Mouse (Mus musculus) left cerebral cortex, postnatal 10 days (tissue): ENCODE data around the gene Fanci. TPM values are rescaled to one million over a fixed set of nuclear protein-coding genes. Genes with fewer than 3 reads are reported as not detected.
A peak's percentile ranks its signal among the peaks of the same experiment; 100 is the strongest.

Experiments
- DNase-seq, 2 experiments: peaks; one replicate each; pipeline ENCODE4 v3.0.0; 2021 to 2022; ENCODE audit warnings: low spot score in 2 of 2, mixed read lengths in 1 of 2; ENCODE audit errors: extremely low spot score in 1 of 2
- intact Hi-C: fragments of 180-260 bp; cut with DNase I; formaldehyde crosslinking; loops from one replicate; pipeline ENCODE4 v1.15.1; 2025
- total RNA-seq, 2 experiments: library from RNA; stranded (reverse); gene quantifications; 2 replicates each; pipeline ENCODE4 v1.2.3; 2021

Fanci gene
- under 1 TPM; 0.55 to 0.88 TPM for total RNA-seq

- DNase-seq, result peak; percentile 94 to 97
- intact Hi-C loops, result loop anchor here (5.0 kb wide), 1 partner anchor 75 kb away; the partner anchor contains the start of gene Polg
Measured at GRCm38 (mm10) chr7:79391883-79392649, at the start of gene Fanci. Gene Fanci (plus strand): TSS chr7:79391929.

DNA sequence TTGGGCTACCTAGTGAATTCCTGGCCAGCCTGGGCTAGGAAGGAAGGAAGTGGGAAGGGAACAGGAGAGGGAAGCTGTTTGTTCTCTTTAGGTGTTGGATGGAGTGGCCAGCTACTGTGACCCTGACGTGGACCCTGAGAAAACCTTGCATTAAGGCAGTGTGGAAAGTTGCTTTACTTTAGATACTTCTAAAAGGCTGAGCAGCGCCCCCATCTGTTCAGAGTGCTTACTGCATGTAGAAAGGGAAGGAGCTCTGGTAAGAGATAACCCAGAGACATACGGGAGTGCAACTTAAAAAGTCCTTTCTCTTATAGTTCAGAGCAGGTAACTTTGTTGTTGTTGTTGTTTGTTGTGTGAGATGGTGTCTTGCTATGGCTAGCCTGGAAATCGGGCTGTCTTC is 45.8 kb upstream of the Fanci start:
- DNase-seq, result peak; percentile 58 to 74
- intact Hi-C loops, result loop anchor here (5.0 kb wide), 3 partner anchors 34 to 424 kb away; no protein-coding TSS in a partner anchor

GRCm38 (mm10) chr7:79346555-79347075 is 45.1 kb upstream of the Fanci start:
- intact Hi-C loops, result loop anchor here (5.0 kb wide), 3 partner anchors 34 to 424 kb away; no protein-coding TSS in a partner anchor
- no peak for DNase-seq

DNA sequence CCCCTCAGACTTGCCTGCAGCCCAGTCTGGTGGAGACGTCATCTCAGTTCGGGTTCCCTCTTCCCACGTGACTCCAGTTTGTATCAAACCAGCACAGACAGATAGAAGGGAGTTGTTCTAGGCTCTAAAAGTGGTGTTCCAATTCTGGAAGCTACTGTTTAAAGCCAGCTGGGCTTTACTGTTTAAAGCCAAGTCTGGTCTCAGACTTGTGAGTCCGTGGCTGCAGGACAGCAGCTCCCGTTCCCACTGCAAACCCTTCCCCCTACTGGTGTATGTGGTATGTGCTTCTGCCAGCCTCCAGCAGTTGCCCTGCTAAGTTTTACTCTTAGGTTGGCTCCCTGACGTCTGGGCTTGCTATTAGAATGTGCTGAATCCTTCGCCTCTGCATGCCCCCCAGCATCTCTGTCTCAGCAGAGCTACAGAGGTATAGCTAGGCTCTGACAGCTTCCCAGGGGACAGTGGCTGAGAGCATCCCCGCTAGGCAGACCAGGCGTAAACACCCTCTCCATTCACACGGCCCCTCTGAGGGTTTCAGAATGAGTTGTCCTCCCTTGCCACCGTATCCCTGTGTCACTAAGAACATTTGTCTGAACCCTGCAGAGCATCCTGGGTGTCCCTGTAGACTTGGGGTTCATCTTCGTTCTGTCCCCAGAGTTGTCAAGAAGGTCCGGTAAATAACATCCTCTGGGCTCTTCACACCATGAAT is 44.5 kb upstream of the Fanci start:
- DNase-seq, result peak in 1 of 2 experiments; percentile 42
- intact Hi-C loops, result loop anchor here (5.0 kb wide), 3 partner anchors 35 to 425 kb away; no protein-coding TSS in a partner anchor

DNA sequence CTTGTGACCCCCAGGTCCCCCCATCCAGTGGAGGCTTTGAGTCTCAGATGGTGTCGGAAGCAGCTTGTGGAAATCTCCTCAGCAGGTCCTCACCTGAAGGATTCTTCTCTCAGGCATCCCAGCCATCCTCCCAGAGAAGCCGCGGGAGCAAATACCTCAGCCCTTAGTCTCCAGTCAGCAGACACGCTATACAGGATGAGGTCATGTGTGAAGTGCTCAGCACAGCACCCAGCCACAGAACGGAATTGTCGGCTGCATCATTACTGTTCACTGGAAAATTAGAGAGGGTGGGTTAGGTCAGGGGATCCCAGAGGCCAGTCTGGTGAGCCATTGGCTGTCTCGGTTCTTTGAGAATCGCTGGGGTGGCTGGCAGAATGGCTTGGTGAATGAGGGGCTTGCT is 42.9 kb upstream of the Fanci start:
- intact Hi-C loops, result loop anchor here (5.0 kb wide), 3 partner anchors 37 to 427 kb away; no protein-coding TSS in a partner anchor
- DNase-seq, result no peak

DNA sequence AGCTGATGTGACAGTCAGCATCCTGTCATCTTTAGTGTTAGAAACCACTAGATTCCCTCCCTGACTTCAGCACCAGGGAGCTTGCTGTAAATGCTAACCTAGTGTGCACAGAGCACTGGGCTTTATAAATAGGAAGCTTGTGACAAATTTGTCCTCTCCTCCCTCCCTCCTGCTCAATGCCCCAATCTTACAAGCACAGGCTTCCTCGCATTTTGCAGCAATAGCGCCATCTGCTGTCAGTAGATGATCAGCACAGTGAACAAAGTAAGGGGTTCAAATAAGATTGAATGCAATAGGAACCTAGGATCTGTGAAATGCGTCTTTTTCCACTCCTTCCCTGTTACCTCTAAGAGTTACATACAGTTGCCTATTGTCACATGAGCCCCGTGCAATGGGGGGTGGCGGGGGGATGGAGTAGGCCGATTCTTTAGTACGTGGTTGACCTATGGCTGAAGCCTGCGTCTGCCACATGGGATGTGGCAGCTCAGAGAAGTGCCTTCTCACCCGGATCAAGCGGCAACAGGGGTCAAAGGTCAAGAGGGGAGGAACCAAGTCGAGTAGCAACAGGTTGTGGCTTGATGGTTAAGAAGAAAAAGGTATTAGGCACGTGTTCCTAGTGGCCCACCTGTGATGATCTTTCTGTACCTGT is 41.9 kb upstream of the Fanci start:
- intact Hi-C loops, result loop anchor here (1.0 to 5.0 kb wide), 4 partner anchors 38 to 428 kb away; no protein-coding TSS in a partner anchor
- DNase-seq, result peak; percentile 81 to 88

GRCm38 (mm10) chr7:79358350-79359182 is 33.2 kb upstream of the Fanci start:
- intact Hi-C loops, result no loop called here
- DNase-seq, result peak; percentile 70 to 86

GRCm38 (mm10) chr7:79359183-79359435 is 32.6 kb upstream of the Fanci start:
- DNase-seq, result no peak
- intact Hi-C loops, result no loop called here

- no peak for DNase-seq
- intact Hi-C loops, result no loop called here
Measured at GRCm38 (mm10) chr7:79360056-79360455, 31.7 kb upstream of the Fanci start.

DNA sequence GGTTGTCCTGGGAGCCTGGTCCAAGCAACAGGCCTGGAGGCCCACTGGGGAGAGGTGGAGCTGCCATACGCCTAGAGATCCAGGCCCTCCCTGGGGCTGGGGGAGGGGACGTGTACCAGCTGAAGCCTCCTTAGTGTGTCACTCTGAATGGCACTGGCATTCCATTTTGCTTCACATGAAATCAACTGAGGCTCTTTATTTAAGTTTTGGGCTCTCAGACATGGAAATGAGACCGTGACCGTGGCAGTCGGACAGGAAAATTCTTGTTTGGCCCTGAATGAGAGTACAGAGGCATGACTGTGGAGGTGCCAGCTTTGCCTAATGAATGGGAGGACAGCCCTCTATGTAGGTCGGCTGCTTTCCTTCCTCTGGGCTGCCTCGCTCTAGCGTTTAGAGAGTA is 29.5 kb upstream of the Fanci start:
- intact Hi-C loops, result no loop called here
- DNase-seq, result peak; percentile 72 to 81

GRCm38 (mm10) chr7:79362830-79363229 is 28.9 kb upstream of the Fanci start:
- intact Hi-C loops, result no loop called here

GRCm38 (mm10) chr7:79363370-79364043 is 28.2 kb upstream of the Fanci start:
- DNase-seq, result peak; percentile 71 to 87
- intact Hi-C loops, result no loop called here

More at GRCm38 (mm10) chr7:79362830-79363229, 28.9 kb upstream of the Fanci start:
- DNase-seq, result no peak

GRCm38 (mm10) chr7:79368664-79369063 is 23.1 kb upstream of the Fanci start:
- no peak for DNase-seq
- intact Hi-C loops, result no loop called here

DNA sequence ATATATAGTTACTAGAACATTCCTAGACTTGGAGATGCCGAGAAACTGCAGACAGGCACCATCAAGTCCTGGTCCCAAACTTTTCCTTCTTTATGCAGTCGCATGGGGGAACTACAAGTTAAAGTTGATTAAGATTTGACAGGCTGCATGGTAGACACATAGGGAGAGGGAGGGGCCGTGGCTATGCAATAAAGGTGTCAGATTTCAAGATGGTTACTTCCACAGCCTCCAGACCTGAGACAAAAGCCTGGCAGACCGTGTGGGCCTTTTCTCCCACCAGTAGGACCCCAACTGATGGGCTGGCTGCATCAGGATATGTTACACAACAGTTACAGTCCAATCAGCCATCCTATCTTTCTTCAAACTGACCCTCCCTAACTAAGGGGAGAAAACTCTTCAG is 22.3 kb upstream of the Fanci start:
- intact Hi-C loops, result no loop called here
- DNase-seq, result no peak

DNA sequence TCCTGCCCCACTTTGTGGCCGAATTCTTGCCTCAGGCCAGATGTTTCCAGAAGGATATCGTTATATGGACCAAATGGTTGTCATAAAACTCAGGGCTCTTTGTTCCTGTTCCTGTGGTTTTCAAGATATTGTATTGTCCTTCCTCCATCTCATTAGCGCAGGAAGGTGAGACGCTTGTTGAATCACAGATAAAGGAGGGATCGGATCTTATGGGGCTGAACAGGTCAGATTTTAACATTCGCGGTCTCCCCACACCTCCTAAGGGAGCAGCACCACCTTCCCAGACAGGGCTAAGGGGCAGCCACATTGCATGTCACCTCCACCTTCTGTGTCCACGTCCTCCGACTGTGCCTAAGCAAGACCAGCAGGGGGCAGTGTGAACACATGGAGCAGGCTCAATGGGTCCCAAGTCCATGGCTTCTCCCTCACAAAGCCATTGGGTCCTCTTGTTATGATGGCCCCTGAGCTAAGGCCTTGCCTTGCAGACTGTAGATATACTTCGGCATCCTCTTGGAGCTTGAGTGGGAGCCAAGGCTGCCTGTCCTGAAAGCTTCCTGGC is 20.3 kb upstream of the Fanci start:
- peak; percentile 64 to 86 for DNase-seq
- intact Hi-C loops, result loop anchor here (10.0 kb wide), 1 partner anchor 223 kb away; no protein-coding TSS in a partner anchor

GRCm38 (mm10) chr7:79374017-79374416 is 17.7 kb upstream of the Fanci start:
- intact Hi-C loops, result loop anchor here (10.0 kb wide), 1 partner anchor 221 kb away; no protein-coding TSS in a partner anchor

DNA sequence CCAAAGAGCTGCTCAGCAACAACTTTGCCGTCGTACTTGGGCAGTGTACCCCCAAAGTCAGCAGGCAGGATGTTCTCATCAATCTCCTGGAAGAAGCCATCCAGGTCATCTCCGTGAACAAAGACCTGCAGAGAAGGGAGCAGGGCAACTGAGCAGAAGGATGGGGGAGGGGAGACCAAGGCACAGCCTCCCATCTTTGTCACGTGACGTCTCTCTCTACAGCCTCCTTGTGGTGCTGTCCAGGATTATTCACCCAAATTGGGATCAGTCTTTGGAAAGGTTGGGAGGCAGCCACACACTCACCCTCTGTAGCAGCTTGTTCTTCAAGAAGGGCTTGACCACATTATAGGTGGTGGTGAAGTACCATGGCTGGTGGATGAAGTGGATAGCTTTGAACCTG is 16.1 kb upstream of the Fanci start:
- intact Hi-C loops, result loop anchor here (10.0 kb wide), 1 partner anchor 219 kb away; no protein-coding TSS in a partner anchor
- DNase-seq, result no peak

More at GRCm38 (mm10) chr7:79374017-79374416, 17.7 kb upstream of the Fanci start:
- no peak for DNase-seq
